Mouse (Mus musculus) myocyte (in vitro differentiated cells): ENCODE results near the gene Polh. TPM values are rescaled to one million over a fixed set of nuclear protein-coding genes. Genes with fewer than 3 reads are reported as not detected.

Experiments
- H3K27me3 ChIP-seq: one replicate; pipeline ENCODE4 v1.6.1; 2011; ENCODE audit not compliant: control insufficient read depth, insufficient read depth, insufficient read length
- H3K36me3 ChIP-seq: one replicate; pipeline ENCODE4 v1.6.1; 2011; ENCODE audit not compliant: control insufficient read depth, insufficient read depth
- H3K4me2 ChIP-seq: one replicate; pipeline ENCODE4 v1.6.1; 2011; ENCODE audit warnings: low read depth, control low read depth
- H3K4me3 ChIP-seq: one replicate; pipeline ENCODE4 v1.5.1; 2011; ENCODE audit warnings: mild to moderate bottlenecking, control low read depth, moderate library complexity
- H3K79me2 ChIP-seq: one replicate; pipeline ENCODE4 v1.6.1; 2011; ENCODE audit not compliant: control insufficient read depth, insufficient read depth
- H3ac ChIP-seq: one replicate; pipeline ENCODE4 v1.6.1; 2011; ENCODE audit not compliant: control insufficient read depth, insufficient read length
- CEBPB ChIP-seq: IDR thresholded peaks from 2 replicates; pipeline ENCODE4 v1.6.1; 2011; ENCODE audit warnings: mild to moderate bottlenecking, moderate library complexity; ENCODE audit not compliant: poor library complexity, insufficient read depth, severe bottlenecking
- E2F4 ChIP-seq: IDR thresholded peaks from one replicate; pipeline ENCODE4 v1.6.1; 2011; ENCODE audit warnings: mild to moderate bottlenecking, control low read depth, moderate library complexity; ENCODE audit not compliant: insufficient read depth
- MAX ChIP-seq: IDR thresholded peaks from one replicate; pipeline ENCODE4 v1.6.1; 2011; ENCODE audit warnings: low read depth, mild to moderate bottlenecking, control low read depth
- MYOD1 ChIP-seq, 3 experiments: IDR thresholded peaks; one replicate each; pipeline ENCODE4 v1.6.1; 2011; ENCODE audit warnings: control low read depth in 2 of 3, low read depth in 2 of 3, mild to moderate bottlenecking in 2 of 3, moderate library complexity in 1 of 3; ENCODE audit not compliant: insufficient read length in 2 of 3, control insufficient read depth in 1 of 3
- MYOG ChIP-seq, 3 experiments: IDR thresholded peaks; one replicate each; pipeline ENCODE4 v1.6.1; 2011; ENCODE audit warnings: control low read depth in 2 of 3, low read depth in 2 of 3, mild to moderate bottlenecking in 2 of 3; ENCODE audit not compliant: insufficient read length in 2 of 3, control insufficient read depth in 1 of 3, insufficient read depth in 1 of 3
- POLR2A ChIP-seq: IDR thresholded peaks from one replicate; pipeline ENCODE4 v1.6.1; 2011; ENCODE audit warnings: low read depth, mild to moderate bottlenecking, control low read depth, moderate library complexity; ENCODE audit not compliant: insufficient read length
- POLR2AphosphoS2 ChIP-seq: IDR thresholded peaks from one replicate; pipeline ENCODE4 v1.6.1; 2011; ENCODE audit warnings: low read depth, control low read depth; ENCODE audit not compliant: insufficient read length
- REST ChIP-seq: IDR thresholded peaks from one replicate; pipeline ENCODE4 v1.6.1; 2011; ENCODE audit warnings: mild to moderate bottlenecking, control low read depth, moderate library complexity; ENCODE audit not compliant: insufficient read depth, insufficient read length
- SRF ChIP-seq: IDR thresholded peaks from one replicate; pipeline ENCODE4 v1.6.1; 2011; ENCODE audit warnings: low read depth; ENCODE audit not compliant: control insufficient read depth, insufficient read length
- TCF12 ChIP-seq: IDR thresholded peaks from one replicate; pipeline ENCODE4 v1.6.1; 2011; ENCODE audit warnings: mild to moderate bottlenecking, control low read depth; ENCODE audit not compliant: poor library complexity, insufficient read depth, severe bottlenecking
- TCF3 ChIP-seq: IDR thresholded peaks from one replicate; pipeline ENCODE4 v1.6.1; 2011; ENCODE audit warnings: low read depth, control low read depth; ENCODE audit not compliant: insufficient read length
- USF1 ChIP-seq: IDR thresholded peaks from one replicate; pipeline ENCODE4 v1.6.1; 2011; ENCODE audit warnings: low read depth, mild to moderate bottlenecking, control low read depth, moderate library complexity
- polyA plus RNA-seq: library from polyadenylated mRNA; unstranded; fragments of >200 nt; fragmentation: generic; extraction: Trizol; gene quantifications from one replicate; pipeline ENCODE4 v1.2.1, GENCODE M21; 2012; ENCODE audit warnings: missing spikeins

Gene Polh
- polyA plus RNA-seq, 1 experiment = 6.0 TPM

GRCm38 (mm10) chr17:46243624-46244023 is 41.2 kb upstream of the Polh start:
- Histone ChIP-seq H3K79me2 (peaks cover 29% of the 10 kb centered on the region), H3K4me3 (no peak overlapping the region), H3K36me3 (peaks cover 23% of the 10 kb centered on the region), H3ac (no peak overlapping the region), H3K27me3 (no peaks in the 10 kb centered on the region), H3K4me2 (no peak overlapping the region)
- TF ChIP-seq TCF3 = no peak
- TF ChIP-seq MAX = no peak
- no peak for TF ChIP-seq REST
- no peak for TF ChIP-seq POLR2A
- TF ChIP-seq MYOD1 (IDR thresholded peaks at IDR 0.05; ENCODE audit: control insufficient read depth in 1 of 3, insufficient read length in 2 of 3, low read depth in 2 of 3) = no peak
- TF ChIP-seq POLR2AphosphoS2 = peak; percentile 40

GRCm38 (mm10) chr17:46242993-46243392 is 40.5 kb upstream of the Polh start:
- Histone ChIP-seq H3K27me3 (no peaks in the 10 kb centered on the region), H3K36me3 (peaks cover 23% of the 10 kb centered on the region), H3K4me2 (no peak overlapping the region), H3ac (no peak overlapping the region), H3K79me2 (peaks cover 22% of the 10 kb centered on the region), H3K4me3 (no peak overlapping the region)
- TF ChIP-seq POLR2AphosphoS2 = peak; percentile 51
- TF ChIP-seq MYOG (IDR thresholded peaks at IDR 0.05; ENCODE audit: control insufficient read depth in 1 of 3, insufficient read depth in 1 of 3, insufficient read length in 2 of 3, low read depth in 2 of 3) = no peak

DNA sequence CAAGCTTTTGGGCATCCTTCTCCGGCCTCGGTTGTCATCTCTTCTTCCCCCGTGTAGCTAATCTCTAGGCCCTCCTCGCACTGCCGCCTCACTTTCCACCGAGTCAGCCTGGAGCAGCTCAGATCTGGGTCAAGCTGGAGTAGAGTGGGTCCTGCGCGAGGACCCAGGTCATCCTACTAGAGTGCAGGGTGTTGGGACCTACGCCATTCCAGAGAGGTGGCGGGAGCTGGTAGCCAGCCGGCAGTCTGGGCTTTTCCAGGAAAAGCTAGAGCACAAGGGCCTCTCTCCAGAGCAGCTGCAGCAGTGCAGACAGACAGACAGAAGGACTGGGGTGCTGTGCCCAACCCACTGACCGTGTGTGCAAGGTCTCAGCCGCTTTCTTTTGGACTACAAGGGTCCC is 39.8 kb upstream of the Polh start:
- H3K79me2 ChIP-seq = peaks cover 16% of the 10 kb centered on the region
- H3K36me3 ChIP-seq = peaks cover 26% of the 10 kb centered on the region
- TF ChIP-seq MYOG (IDR thresholded peaks at IDR 0.05; ENCODE audit: control insufficient read depth in 1 of 3, insufficient read depth in 1 of 3, insufficient read length in 2 of 3, low read depth in 2 of 3) (no peak), USF1 (no peak), E2F4 (no peak), CEBPB (no peak), SRF (no peak), MYOD1 (IDR thresholded peaks at IDR 0.05; ENCODE audit: control insufficient read depth in 1 of 3, insufficient read length in 2 of 3, low read depth in 2 of 3) (no peak), TCF3 (no peak), POLR2AphosphoS2 (peak; percentile 28), TCF12 (no peak)
- no peaks in the 10 kb centered on the region for H3K27me3 ChIP-seq
- no peak overlapping the region for H3ac ChIP-seq
- H3K4me3 ChIP-seq = no peak overlapping the region
- H3K4me2 ChIP-seq = no peak overlapping the region

GRCm38 (mm10) chr17:46241471-46241870 is 39.0 kb upstream of the Polh start:
- TF ChIP-seq TCF12 (no peak), TCF3 (no peak), REST (no peak), POLR2AphosphoS2 (no peak), CEBPB (no peak), SRF (no peak), MYOD1 (IDR thresholded peaks at IDR 0.05; ENCODE audit: control insufficient read depth in 1 of 3, insufficient read length in 2 of 3, low read depth in 2 of 3) (no peak), POLR2A (no peak), USF1 (no peak), E2F4 (no peak), MAX (no peak), MYOG (IDR thresholded peaks at IDR 0.05; ENCODE audit: control insufficient read depth in 1 of 3, insufficient read depth in 1 of 3, insufficient read length in 2 of 3, low read depth in 2 of 3) (no peak)
- H3K36me3 ChIP-seq = peaks cover 34% of the 10 kb centered on the region
- H3K4me3 ChIP-seq = no peak overlapping the region
- no peaks in the 10 kb centered on the region for H3K27me3 ChIP-seq
- H3K4me2 ChIP-seq = no peak overlapping the region
- no peak overlapping the region for H3ac ChIP-seq
- peaks cover 8% of the 10 kb centered on the region for H3K79me2 ChIP-seq

DNA sequence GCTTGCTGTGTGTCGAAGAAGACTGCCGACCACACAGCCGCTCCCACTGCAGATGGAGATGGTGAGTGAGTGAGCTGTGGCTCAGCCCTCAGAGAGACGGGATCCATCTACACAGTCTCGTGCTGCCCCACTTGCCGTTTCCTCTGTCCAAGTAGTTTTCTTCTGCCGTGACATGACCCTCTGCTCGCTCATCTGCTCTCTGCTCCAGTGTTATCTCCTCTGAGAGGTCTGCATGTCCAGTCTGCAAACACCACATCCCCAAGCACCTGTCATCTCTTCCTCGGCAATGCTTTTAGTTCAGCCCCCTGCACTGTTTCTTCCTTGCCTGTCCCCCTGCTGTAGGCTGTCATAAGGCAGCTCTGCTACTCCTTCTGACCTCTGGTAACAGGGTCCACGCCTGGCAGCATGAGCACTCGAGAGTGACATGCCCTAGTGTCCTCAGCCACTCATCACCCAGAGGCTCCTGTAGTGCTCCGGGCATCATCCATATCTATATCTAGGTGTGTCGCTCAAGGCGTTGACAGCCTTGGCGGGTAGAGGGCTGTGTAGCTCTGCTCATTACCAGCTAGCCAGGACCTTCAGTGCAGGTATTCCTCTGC is 37.2 kb upstream of the Polh start:
- H3K27me3 ChIP-seq = no peaks in the 10 kb centered on the region
- TF ChIP-seq USF1 (no peak), MYOD1 (IDR thresholded peaks at IDR 0.05; ENCODE audit: control insufficient read depth in 1 of 3, insufficient read length in 2 of 3, low read depth in 2 of 3) (no peak), MAX (no peak), POLR2A (no peak), E2F4 (no peak), REST (no peak), MYOG (IDR thresholded peaks at IDR 0.05; ENCODE audit: control insufficient read depth in 1 of 3, insufficient read depth in 1 of 3, insufficient read length in 2 of 3, low read depth in 2 of 3) (no peak), POLR2AphosphoS2 (no peak), TCF12 (no peak), CEBPB (no peak), SRF (no peak), TCF3 (no peak)
- no peak overlapping the region for H3ac ChIP-seq
- H3K79me2 ChIP-seq = no peaks in the 10 kb centered on the region
- peaks cover 35% of the 10 kb centered on the region for H3K36me3 ChIP-seq
- H3K4me2 ChIP-seq = no peak overlapping the region
- no peak overlapping the region for H3K4me3 ChIP-seq
